Mouse (Mus musculus): ENCODE measurements around the gene Slc9a2. TPM values are rescaled to one million over a fixed set of nuclear protein-coding genes. Genes with fewer than 3 reads are reported as not detected.

Slc9a2 gene
- polyA plus RNA-seq, 1 experiment from 2014 or later: 1.2 TPM

DNA sequence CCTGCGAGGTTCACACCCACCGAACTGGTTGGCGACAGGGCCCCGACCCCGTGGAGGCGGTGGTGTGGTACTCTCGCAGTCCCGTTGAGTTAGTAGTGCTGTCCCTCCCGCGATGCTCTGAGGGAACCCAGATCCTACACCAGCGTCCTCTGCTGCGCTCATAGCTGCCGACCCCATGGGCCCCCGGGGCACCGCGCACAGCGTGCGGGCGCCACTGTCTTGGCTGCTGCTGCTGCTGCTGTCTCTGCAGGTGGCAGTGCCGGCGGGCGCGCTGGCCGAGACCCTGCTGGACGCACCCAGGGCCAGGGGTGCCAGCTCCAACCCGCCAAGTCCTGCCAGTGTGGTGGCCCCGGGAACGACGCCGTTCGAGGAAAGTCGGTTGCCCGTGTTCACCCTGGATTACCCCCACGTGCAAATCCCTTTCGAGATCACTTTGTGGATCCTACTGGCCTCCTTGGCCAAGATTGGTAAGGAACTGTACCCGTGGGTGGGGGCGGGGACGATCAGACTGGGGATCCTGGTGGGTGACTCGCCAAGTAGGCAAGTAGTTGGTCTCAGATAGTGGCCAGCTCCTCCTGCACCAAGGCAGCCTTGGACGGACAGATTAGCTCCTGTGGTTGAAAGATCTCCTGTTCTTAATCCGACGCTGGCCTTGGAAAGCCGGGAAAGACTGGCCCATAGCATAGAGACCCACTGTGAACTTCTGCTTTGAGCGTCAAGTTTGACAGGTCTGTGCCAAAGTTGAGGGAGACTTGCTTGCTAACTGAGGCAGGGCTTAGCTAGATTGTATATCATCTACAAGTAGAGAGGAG, 1.5 kb downstream of the Slc9a2 start:
- H3K9ac ChIP-seq (ENCODE audit: low read depth, low read length): peak overlapping the region; percentile 43
- WGBS: 4% methylated on average over 43 of the region's 44 CpGs
- peak overlapping the region; percentile 63 for H3K4me3 ChIP-seq (ENCODE audit: low read length)
- no peak overlapping the region for H3K27ac ChIP-seq (ENCODE audit: low read depth, low read length)
- H3K9me3 ChIP-seq (ENCODE audit: control insufficient read depth, low read length): no peaks in the 10 kb centered on the region
- H3K4me1 ChIP-seq (ENCODE audit: control insufficient read depth, insufficient read depth, low read length): peaks cover 7% of the 10 kb centered on the region
- ATAC-seq (ENCODE audit: low FRiP score, low TSS enrichment): no peak
- H3K27me3 ChIP-seq (ENCODE audit: control insufficient read depth, insufficient read depth, low read length): peaks cover 48% of the 10 kb centered on the region
- H3K4me2 ChIP-seq (replicated peaks; ENCODE audit: low read depth, low read length): peak overlapping the region; percentile 100
- no peaks in the 10 kb centered on the region for H3K36me3 ChIP-seq (ENCODE audit: control insufficient read depth, insufficient read depth, low read length)

DNA sequence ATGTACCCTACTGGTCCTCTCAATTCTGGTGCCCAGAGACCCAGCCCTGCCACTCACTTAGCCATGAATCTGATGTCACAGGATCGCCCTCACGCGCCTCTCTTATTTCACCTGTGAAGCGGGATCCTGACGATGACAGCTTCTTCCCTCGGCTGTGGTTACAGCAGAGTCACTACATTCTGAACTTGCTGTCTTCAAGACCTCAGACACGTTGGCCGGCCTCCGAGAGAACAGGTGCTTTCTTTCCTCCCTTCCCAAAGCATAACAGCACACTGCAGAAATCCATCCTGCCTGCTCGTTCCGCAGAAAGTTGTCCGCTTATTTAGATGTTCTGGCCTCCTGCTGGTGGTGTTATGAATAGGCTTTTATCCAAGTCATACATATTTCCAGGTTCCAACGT, 13.9 kb downstream of the Slc9a2 start:
- 87% methylated on average over 13 of the region's 13 CpGs for WGBS
- Histone ChIP-seq H3K4me3 (ENCODE audit: low read length) (no peak overlapping the region), H3K27ac (ENCODE audit: low read depth, low read length) (no peak overlapping the region), H3K4me2 (replicated peaks; ENCODE audit: low read depth, low read length) (no peak overlapping the region), H3K4me1 (ENCODE audit: control insufficient read depth, insufficient read depth, low read length) (no peaks in the 10 kb centered on the region), H3K9me3 (ENCODE audit: control insufficient read depth, low read length) (peaks cover 3% of the 10 kb centered on the region; the same call in 1 of the 2 replicates), H3K36me3 (ENCODE audit: control insufficient read depth, insufficient read depth, low read length) (no peaks in the 10 kb centered on the region), H3K27me3 (ENCODE audit: control insufficient read depth, insufficient read depth, low read length) (no peaks in the 10 kb centered on the region), H3K9ac (ENCODE audit: low read depth, low read length) (no peak overlapping the region)
- ATAC-seq (ENCODE audit: low FRiP score, low TSS enrichment): no peak

DNA sequence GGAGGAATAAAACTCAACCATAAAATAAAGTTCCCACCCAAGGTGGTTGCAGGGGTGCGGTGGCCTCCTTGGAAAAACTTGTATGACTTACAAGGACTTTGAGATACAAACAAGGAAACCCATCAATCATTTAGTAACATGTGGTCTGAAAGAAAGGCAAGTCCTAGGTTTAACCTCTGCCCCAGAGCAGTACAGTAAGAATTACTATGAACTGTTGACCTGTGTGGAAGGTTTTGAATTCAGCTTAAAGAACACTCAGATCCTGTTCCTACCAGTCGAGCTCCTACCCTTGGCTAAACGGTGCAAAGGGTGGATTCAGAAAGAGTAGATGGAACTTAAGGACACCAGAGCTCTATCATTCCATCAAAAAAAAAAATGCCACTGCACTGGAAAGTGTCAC, 16.1 kb downstream of the Slc9a2 start:
- Histone ChIP-seq H3K4me3 (ENCODE audit: low read length) (no peak overlapping the region), H3K9ac (ENCODE audit: low read depth, low read length) (no peak overlapping the region), H3K27ac (ENCODE audit: low read depth, low read length) (no peak overlapping the region), H3K4me2 (replicated peaks; ENCODE audit: low read depth, low read length) (no peak overlapping the region), H3K9me3 (ENCODE audit: control insufficient read depth, low read length) (peaks cover 3% of the 10 kb centered on the region; the same call in 1 of the 2 replicates), H3K36me3 (ENCODE audit: control insufficient read depth, insufficient read depth, low read length) (no peaks in the 10 kb centered on the region), H3K27me3 (ENCODE audit: control insufficient read depth, insufficient read depth, low read length) (no peaks in the 10 kb centered on the region), H3K4me1 (ENCODE audit: control insufficient read depth, insufficient read depth, low read length) (no peaks in the 10 kb centered on the region)
- ATAC-seq (ENCODE audit: low FRiP score, low TSS enrichment): no peak
- 88% methylated on average over 3 of the region's 3 CpGs for WGBS

DNA sequence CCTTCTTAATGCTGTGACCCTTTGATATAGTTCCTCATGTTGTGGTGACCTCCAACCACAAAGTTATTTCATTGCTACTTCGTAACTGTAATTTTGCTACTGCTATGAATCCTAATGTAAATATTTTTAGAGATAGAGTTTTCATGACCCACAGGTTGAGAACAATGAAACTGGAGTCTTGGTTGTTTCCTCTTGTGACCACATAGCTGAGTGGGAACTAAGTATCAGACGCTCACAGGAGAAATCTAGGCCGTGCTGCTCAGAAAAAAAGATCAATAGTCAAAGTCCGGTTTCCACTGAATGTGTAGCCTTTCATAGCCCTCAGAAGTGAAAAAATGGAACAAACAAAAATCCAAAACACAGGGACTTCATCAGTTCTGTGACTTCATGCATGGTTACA, 24.7 kb downstream of the Slc9a2 start:
- Histone ChIP-seq H3K27ac (ENCODE audit: low read depth, low read length) (no peak overlapping the region), H3K4me2 (replicated peaks; ENCODE audit: low read depth, low read length) (no peak overlapping the region), H3K27me3 (ENCODE audit: control insufficient read depth, insufficient read depth, low read length) (no peaks in the 10 kb centered on the region), H3K9ac (ENCODE audit: low read depth, low read length) (no peak overlapping the region), H3K4me3 (ENCODE audit: low read length) (no peak overlapping the region), H3K36me3 (ENCODE audit: control insufficient read depth, insufficient read depth, low read length) (no peaks in the 10 kb centered on the region), H3K9me3 (ENCODE audit: control insufficient read depth, low read length) (no peaks in the 10 kb centered on the region), H3K4me1 (ENCODE audit: control insufficient read depth, insufficient read depth, low read length) (no peaks in the 10 kb centered on the region)
- no peak for ATAC-seq (ENCODE audit: low FRiP score, low TSS enrichment)
- 86% methylated on average over 4 of the region's 4 CpGs for WGBS

DNA sequence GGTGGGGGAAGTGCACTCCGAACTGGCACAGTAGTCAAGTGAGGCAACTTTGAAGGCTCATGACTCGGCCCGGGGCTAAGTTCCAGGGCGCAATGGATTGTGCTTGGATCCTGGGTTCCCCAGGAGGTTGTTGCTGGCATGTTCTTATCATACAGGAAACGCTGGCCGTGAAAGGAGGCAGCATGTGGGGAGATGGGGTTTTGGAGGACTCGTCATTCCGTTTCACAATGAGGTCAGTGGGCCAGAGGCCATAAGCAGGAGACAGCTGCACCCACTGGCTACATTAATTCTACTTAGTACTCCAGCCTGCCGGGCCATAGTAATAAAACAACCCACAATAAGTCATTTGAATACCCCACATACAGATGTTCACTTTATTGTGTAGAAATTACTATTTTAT, 34.6 kb downstream of the Slc9a2 start:
- Histone ChIP-seq H3K27me3 (ENCODE audit: control insufficient read depth, insufficient read depth, low read length) (no peaks in the 10 kb centered on the region), H3K9ac (ENCODE audit: low read depth, low read length) (no peak overlapping the region), H3K9me3 (ENCODE audit: control insufficient read depth, low read length) (no peaks in the 10 kb centered on the region), H3K27ac (ENCODE audit: low read depth, low read length) (no peak overlapping the region), H3K36me3 (ENCODE audit: control insufficient read depth, insufficient read depth, low read length) (no peaks in the 10 kb centered on the region), H3K4me3 (ENCODE audit: low read length) (no peak overlapping the region), H3K4me2 (replicated peaks; ENCODE audit: low read depth, low read length) (no peak overlapping the region), H3K4me1 (ENCODE audit: control insufficient read depth, insufficient read depth, low read length) (no peaks in the 10 kb centered on the region)
- WGBS: 83% methylated on average over 9 of the region's 9 CpGs
- no peak for ATAC-seq (ENCODE audit: low FRiP score, low TSS enrichment)

DNA sequence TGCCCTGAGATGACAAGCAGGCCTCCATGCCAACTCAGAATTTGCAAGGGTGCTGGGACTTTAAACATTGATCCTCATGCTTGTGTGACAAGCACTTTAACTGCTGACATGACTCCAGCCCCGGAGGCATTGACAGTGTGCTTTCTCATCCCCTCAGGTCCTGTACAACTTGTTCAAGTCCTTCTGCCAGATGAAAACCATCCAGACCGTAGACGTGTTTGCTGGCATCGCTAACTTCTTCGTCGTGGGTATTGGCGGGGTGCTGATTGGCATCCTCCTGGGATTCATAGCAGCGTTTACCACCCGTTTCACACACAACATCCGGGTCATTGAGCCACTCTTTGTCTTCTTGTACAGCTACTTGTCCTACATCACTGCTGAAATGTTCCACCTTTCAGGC, 45.7 kb downstream of the Slc9a2 start:
- no peaks in the 10 kb centered on the region for H3K36me3 ChIP-seq (ENCODE audit: control insufficient read depth, insufficient read depth, low read length)
- H3K4me2 ChIP-seq (replicated peaks; ENCODE audit: low read depth, low read length): no peak overlapping the region
- no peak overlapping the region for H3K4me3 ChIP-seq (ENCODE audit: low read length)
- no peak overlapping the region for H3K9ac ChIP-seq (ENCODE audit: low read depth, low read length)
- no peaks in the 10 kb centered on the region for H3K27me3 ChIP-seq (ENCODE audit: control insufficient read depth, insufficient read depth, low read length)
- WGBS: 92% methylated on average over 10 of the region's 10 CpGs
- no peak overlapping the region for H3K27ac ChIP-seq (ENCODE audit: low read depth, low read length)
- ATAC-seq (ENCODE audit: low FRiP score, low TSS enrichment): no peak
- no peaks in the 10 kb centered on the region for H3K9me3 ChIP-seq (ENCODE audit: control insufficient read depth, low read length)
- H3K4me1 ChIP-seq (ENCODE audit: control insufficient read depth, insufficient read depth, low read length): no peaks in the 10 kb centered on the region

DNA sequence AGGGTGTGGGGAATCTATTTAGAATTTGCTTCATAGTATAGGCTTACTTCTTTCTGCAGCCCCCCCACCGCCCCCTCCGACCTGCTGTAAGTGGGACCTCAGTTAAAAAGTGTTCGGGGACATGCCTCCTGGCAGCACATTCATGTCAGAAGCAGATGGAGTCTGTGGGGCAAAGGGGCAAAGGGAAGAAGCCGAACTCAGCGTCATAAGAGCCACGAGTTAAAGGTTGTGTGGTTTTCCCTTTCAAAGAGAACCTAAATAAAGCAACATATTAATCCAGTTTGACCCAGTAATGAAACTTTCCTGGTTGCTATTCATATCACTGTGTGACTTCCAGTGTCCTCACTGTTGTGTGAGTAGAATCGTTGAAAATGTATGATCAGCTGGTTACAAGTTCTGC, 47.0 kb downstream of the Slc9a2 start:
- Histone ChIP-seq H3K4me3 (ENCODE audit: low read length) (no peak overlapping the region), H3K36me3 (ENCODE audit: control insufficient read depth, insufficient read depth, low read length) (no peaks in the 10 kb centered on the region), H3K4me2 (replicated peaks; ENCODE audit: low read depth, low read length) (no peak overlapping the region), H3K9ac (ENCODE audit: low read depth, low read length) (no peak overlapping the region), H3K27me3 (ENCODE audit: control insufficient read depth, insufficient read depth, low read length) (no peaks in the 10 kb centered on the region), H3K27ac (ENCODE audit: low read depth, low read length) (no peak overlapping the region), H3K9me3 (ENCODE audit: control insufficient read depth, low read length) (no peaks in the 10 kb centered on the region), H3K4me1 (ENCODE audit: control insufficient read depth, insufficient read depth, low read length) (no peaks in the 10 kb centered on the region)
- WGBS: 83% methylated on average over 7 of the region's 7 CpGs
- ATAC-seq (ENCODE audit: low FRiP score, low TSS enrichment): no peak

DNA sequence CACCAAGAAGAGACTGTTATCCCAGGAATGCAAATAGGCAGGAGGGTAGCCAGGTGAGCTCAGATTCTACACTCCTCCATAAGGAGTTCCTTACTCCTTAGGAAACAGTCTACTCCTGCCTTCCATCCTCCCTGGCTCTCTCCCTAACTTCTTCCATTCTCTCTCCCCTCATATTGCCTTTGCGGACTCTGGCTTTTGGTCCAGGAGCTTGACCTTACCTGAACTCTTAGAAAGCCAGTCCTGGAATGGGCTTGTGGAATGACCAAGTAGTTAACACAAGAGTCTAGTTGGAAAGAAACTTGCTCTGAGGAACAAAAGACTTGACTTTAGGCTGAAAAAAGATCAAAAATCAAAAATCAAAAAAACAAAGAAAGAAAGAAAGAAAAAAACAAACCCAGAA, 48.3 kb downstream of the Slc9a2 start:
- Histone ChIP-seq H3K36me3 (ENCODE audit: control insufficient read depth, insufficient read depth, low read length) (no peaks in the 10 kb centered on the region), H3K4me1 (ENCODE audit: control insufficient read depth, insufficient read depth, low read length) (no peaks in the 10 kb centered on the region), H3K4me2 (replicated peaks; ENCODE audit: low read depth, low read length) (no peak overlapping the region), H3K9ac (ENCODE audit: low read depth, low read length) (no peak overlapping the region), H3K9me3 (ENCODE audit: control insufficient read depth, low read length) (no peaks in the 10 kb centered on the region), H3K4me3 (ENCODE audit: low read length) (no peak overlapping the region), H3K27ac (ENCODE audit: low read depth, low read length) (no peak overlapping the region), H3K27me3 (ENCODE audit: control insufficient read depth, insufficient read depth, low read length) (no peaks in the 10 kb centered on the region)
- WGBS: 93% methylated on average over 1 of the region's 1 CpGs
- ATAC-seq (ENCODE audit: low FRiP score, low TSS enrichment): no peak

DNA sequence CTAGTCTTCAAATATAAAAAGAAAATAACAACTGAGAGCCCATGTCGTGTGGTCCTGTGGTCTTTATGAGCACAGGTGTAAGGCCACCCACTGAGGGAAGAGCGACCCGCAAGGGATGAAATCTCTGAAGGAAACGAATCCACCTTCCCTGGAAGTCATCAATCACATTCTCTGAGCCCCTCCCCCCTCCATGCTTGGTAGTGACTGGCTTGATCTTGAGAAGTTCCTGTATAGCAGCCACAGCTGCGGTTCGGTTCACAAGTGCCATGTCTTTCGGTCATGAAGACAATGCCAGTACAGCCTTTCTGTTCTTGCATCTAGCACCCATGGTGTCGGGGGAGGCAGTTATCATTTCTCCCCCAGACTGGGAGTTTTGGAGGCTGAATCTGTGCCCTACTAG, 57.3 kb downstream of the Slc9a2 start:
- H3K27ac ChIP-seq (ENCODE audit: low read depth, low read length): no peak overlapping the region
- no peaks in the 10 kb centered on the region for H3K9me3 ChIP-seq (ENCODE audit: control insufficient read depth, low read length)
- H3K27me3 ChIP-seq (ENCODE audit: control insufficient read depth, insufficient read depth, low read length): no peaks in the 10 kb centered on the region
- no peak overlapping the region for H3K4me2 ChIP-seq (replicated peaks; ENCODE audit: low read depth, low read length)
- no peak for ATAC-seq (ENCODE audit: low FRiP score, low TSS enrichment)
- H3K4me1 ChIP-seq (ENCODE audit: control insufficient read depth, insufficient read depth, low read length): peaks cover 6% of the 10 kb centered on the region; the same call in 1 of the 2 replicates
- H3K9ac ChIP-seq (ENCODE audit: low read depth, low read length): no peak overlapping the region
- no peak overlapping the region for H3K4me3 ChIP-seq (ENCODE audit: low read length)
- no peaks in the 10 kb centered on the region for H3K36me3 ChIP-seq (ENCODE audit: control insufficient read depth, insufficient read depth, low read length)
- WGBS: 69% methylated on average over 8 of the region's 8 CpGs

All from kidney, embryonic 14.5 days (tissue).